Mouse (Mus musculus) forebrain, embryonic 10.5 days (tissue): ENCODE measurements around the gene Gpa33. TPM values are rescaled to one million over a fixed set of nuclear protein-coding genes. Genes with fewer than 3 reads are reported as not detected.

Source experiments
- polyA plus RNA-seq: library from polyadenylated mRNA; unstranded; fragments of >200 nt; fragmentation: Nextera tagmentation; extraction: Ambion mirVana; gene quantifications from 2 replicates; pipeline ENCODE4 v1.2.1, GENCODE M21; 2016

The Gpa33 gene
- polyA plus RNA-seq, 1 experiment from 2014 or later: 0.17 TPM

Other genes with a start within 250 kb of the Gpa33 start
- 23.6 and 25.4 TPM in 2 replicates for gene Pou2f1, start 127.6 kb upstream of the Gpa33 start, polyA plus RNA-seq
- gene Dusp27, start 2.3 kb upstream of the Gpa33 start, polyA plus RNA-seq: 1.5 and 1.9 TPM in 2 replicates
- gene Mael, start 108.5 kb downstream of the Gpa33 start, polyA plus RNA-seq: not detected in 2 replicates
- gene Ildr2, start 123.9 kb downstream of the Gpa33 start, polyA plus RNA-seq: 7.7 and 8.3 TPM in 2 replicates
- gene Tada1, start 248.9 kb downstream of the Gpa33 start, polyA plus RNA-seq: 66.8 and 69.4 TPM in 2 replicates